Mouse (Mus musculus) cerebellum, adult 2 months (tissue): ENCODE measurements around the gene Fut8.

Experiments
- CTCF ChIP-seq: fragments of 200-500 bp; IDR thresholded peaks from 2 replicates; pipeline ENCODE4 v1.5.1; 2011; ENCODE audit warnings: low read depth, mild to moderate bottlenecking, control low read depth, low read length, moderate library complexity, borderline replicate concordance; ENCODE audit not compliant: insufficient read depth
- POLR2A ChIP-seq: fragments of 200-500 bp; IDR thresholded peaks from 2 replicates; pipeline ENCODE4 v1.6.1; 2011; ENCODE audit warnings: low read length, control low read depth, borderline replicate concordance; ENCODE audit not compliant: insufficient read depth

GRCm38 (mm10) chr12:77517691-77518090, 279.8 kb downstream of the Fut8 start:
- TF ChIP-seq CTCF (no peak), POLR2A (no peak)
